Mouse (Mus musculus) frontal cortex, postnatal 36 days (tissue): ENCODE measurements around the gene Hcrtr1.

Experiments used
- DNase-seq, 2 experiments: peaks; one replicate each; pipeline ENCODE4 v3.0.0; 2022; ENCODE audit warnings: low spot score in 2 of 2

The Hcrtr1 gene

DNA sequence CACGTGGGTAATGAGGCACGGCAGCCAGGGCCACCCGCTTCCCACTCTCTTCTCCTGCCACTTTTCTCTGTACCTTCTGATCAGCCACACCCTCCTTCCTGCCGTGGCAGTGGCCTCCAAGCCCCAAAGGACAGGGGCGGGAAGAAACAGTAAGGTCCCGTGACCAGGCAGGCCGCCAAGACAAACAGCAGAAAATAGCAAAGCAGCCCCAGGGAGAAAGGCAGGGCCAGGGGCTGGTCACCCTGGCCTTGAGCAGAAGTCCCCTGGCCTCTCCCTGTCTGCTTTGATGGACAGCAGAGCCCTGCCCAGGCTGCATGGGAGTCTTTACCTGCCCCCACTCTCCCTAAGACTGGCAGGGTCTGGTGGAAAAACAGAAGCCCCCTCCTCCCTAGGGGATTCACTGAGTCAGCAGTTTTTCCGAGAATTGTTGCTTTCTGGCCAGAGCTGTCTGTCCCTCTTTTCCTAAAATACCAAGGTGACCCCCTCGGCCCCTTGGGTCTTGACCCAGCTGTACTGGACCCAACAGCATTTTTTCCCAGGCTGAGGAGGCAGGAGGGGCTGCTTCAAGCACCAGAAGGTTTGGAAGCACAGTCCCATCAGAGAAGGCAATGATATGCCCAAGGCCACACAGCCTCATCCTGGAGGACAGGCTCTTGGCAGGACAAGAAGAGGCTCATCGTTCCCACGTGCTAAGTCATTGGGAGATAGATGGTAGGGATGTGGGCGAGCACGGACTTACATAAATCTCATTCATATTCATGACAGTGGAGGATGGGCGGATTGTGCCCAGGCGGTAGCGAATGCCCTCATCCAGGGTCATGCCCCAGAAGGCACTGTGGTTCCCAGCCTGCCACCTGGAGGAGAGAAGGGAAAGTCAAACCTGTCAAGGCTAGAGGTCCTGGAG lies 29.4 kb upstream of the Hcrtr1 start:
- no peak for DNase-seq

DNA sequence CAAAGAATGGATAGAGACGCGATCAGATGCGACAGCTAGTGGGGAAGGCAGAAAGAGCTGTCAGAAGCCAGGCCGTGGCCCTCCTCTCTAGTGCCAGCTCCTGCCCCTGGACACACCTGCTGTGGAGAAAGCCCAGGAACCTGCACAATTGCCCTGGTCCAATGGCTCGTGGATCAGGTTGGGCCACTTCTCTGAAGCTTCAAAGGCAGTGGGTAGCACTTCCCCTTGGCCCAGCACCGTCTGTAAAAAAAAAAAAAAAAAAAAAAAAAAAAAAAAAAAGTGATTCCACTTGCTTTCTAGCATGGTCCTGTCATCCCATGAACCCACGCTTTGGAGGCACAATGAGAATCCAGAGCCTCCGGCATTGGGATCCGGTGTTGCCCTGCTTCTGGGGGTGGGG lies 28.7 kb upstream of the Hcrtr1 start:
- no peak for DNase-seq

DNA sequence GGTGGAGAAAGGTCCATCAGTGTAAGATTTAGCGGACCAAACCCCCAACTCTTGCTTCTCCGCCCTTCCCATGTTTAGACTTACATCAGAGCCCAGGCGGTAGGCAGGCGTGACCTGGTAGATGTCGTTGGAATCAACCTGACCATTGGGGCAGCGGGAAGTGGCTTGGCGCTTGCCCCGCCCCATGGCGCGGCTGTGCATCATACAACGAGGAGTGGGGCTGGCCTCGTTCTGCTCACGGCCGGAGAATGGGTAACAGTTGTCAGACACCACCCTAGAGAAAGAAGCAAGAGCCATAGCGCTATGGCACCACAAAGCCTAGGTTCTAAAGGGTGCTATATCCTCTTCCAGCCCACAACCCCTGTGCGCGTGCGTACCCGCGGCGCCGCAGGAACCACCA lies 28.2 kb upstream of the Hcrtr1 start:
- no peak for DNase-seq

DNA sequence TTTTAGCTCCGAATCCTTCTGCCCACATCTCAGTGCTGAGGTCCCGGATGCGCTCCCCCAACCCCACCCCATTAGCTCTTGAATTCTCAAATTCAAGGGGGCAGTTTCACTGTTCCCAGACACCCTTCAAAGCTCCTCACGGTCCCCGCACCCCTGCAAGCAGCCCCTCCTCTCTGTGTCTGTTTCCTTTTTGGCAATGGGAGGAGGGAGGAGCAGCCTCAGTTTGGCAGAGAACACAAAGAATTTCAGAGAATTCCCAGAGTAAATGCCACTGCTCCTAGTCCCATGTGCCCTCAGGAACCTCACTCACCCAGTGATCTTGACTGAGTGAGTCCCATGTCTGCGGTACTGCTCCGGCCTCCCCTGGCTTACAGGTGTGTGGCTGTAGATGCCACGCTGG lies 27.4 kb upstream of the Hcrtr1 start:
- no peak for DNase-seq

DNA sequence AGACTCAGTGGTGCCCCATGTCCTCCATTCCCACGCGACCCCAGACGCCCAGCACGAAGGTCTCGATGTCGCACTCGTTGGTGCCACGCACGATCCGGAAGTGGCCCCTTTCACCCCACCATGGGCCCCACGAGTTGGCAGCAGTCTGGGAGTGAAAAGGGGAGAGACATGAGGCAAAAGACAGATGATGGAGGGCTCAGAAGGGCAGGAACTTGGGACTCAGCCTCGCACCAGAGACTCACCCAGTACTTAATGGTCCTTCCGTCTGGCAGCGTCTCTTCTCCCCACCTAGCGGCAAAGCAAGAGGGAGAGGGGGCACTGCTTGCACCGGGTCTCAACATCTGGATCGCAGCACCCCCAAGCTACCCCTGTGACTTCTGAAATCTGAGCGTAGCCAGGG lies 26.9 kb upstream of the Hcrtr1 start:
- no peak for DNase-seq

DNA sequence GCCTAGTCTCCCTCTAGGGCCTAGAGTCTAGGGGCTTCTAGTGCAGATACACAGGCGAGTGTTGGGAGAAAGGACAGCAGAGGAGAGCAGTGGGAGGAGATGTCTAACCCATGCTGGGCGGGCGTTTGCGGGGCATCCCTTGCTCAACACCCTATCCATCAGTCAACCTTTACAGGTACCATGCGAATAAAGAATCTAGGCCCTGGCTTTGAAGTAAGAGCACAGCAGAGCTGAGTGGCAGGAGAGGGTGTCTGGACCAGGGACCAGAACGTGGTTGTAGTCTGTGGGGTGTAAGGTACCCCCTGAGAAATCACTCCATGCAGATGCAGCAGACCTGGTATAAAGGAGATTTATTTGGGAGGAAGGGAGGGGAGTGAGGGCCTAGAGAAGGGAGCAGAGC lies 25.0 kb upstream of the Hcrtr1 start:
- DNase-seq: no peak

DNA sequence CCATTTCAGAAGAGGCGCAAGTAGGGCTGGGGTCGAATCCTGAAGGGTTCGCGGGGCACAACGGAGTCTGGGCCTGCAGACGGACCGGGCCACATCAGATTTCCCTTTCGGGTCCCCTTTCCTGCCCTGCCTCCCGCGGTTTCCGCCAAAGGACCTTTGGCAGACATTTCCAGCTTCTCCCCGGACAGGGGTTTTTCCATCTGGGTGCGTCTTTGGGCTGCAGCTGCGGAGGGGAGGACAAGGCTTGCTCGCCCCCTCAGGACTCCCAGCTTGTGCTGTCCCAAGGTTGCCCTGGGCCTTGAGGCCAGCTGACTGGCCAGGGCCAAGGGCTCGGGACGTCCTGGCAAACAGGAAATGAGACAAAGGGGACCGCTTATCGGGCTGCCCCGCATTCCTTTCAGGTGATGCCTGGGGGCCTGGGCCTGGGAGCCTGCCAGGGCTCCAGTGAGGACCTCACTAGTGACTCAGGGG lies 24.3 kb upstream of the Hcrtr1 start:
- no peak for DNase-seq

DNA sequence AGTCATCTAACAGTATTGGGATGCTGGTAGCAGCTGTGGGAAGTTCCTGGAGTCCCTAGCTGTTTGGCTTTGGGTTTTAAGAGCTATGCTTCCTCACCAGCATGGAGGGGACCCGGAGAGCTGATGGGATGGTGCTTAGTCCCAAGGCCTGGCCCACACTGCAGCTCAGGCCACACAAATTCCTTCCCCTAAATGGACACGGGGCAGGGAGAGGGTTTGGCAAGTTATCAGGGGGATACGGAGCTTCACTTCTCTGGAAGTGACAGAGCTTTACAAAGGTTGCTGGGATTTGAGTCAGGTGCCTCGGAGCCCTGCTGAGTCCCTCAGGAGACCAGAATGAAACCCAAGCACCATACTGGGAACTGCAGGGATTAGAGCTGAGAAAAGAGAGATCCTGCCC lies 22.2 kb upstream of the Hcrtr1 start:
- no peak for DNase-seq

DNA sequence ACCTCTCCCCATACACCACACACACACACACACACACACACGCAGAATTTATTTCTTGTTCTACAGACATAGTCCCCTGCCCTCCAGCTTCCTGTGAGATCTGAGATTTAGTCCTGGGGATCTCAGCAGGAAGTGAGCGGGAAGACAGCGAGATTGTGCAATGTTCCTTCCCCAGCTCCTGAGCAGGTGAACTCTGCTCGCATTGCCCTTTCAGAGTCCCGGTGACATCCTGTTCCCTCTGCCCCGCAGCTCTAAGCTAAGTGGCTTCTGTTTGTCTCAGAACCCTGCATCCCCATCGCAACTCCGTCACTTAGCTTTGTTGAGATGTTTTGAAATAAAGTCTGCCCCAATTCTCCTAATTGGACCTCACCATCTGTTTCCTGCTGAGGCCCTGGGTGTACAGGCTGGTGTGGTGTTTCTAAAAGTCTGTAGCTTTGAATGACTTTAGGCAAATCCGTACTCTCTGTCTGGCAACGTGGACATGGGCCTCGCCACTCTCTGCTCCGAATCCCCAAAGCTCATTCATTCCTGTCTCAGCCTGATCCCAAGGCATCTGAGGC lies 17.7 kb upstream of the Hcrtr1 start:
- no peak for DNase-seq

DNA sequence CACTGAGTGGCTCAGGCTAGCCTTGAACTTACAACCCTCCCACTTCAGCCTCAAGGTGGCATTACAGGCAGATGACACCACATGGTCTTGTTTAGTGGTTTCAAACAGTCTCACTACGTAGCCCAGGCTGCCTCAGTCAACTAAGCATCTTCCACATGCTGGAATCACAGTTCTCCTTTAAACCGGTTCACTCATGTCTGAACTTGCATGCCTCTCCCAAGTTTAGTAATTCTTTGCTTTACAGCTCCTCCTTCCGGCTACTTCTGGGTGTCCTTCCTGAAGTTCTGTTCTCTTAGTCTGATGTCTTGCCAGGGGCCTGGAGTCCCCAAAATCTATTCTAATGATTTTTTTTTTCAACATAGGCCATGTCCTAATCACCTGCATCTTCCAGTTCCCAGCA lies 15.1 kb upstream of the Hcrtr1 start:
- DNase-seq: no peak

DNA sequence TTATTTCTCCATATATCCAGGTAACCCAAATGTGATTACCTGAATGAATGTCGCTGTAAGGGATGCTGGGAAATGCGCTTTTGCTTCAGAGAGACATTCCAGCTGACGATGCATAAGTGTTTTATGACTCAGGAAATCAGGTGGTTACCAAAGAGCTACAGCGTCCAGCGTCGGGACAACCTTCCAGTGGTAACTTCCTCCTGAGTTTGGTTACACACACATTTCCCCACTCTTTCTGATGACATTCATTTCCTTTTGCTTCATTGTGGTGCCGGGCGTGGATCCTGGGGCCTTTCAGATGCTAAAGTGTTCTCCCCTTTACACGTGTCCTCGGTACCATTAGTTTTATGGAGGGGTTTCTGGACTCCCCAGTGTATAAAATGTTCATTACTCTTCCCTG lies 9.2 kb upstream of the Hcrtr1 start:
- DNase-seq: no peak

DNA sequence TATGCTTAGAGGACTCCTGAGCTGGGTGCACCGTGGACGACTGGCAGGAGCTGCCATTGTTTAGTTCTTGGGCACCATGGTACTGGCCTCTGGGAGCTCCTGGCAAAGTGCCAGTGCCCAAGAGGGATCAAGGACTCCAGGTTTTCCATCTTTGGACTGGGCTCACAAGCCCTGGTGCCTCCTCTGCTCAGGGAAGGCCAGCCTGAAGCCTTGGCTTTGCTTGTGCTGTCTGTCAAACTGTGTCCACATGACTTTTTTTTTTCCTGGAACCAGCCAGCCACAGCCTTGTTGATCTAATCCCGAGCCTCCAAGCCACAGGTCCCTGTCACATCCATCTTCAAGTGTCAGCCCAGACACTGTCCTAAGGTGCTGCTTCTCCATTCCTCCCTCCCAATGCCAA lies 2.6 kb upstream of the Hcrtr1 start:
- DNase-seq: no peak

DNA sequence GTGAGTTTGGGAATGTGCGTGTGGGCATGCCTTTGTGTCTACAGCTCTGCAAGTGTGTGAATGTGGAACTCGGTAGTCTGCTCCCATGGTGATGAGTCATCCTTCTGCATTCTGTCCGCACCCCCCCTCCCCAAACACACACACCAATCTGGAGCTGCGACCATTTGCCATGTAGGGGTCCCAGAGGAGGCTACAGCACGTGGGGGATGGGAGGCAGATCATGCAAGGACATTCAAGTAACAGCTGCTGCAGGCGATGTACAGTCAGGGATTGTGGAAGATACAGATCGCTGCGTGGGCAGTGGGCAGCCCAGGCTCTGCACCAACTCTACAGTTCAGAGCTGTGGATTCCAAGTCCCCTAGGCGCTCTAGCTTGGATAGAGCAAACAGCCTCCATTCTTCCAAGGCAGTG lies 1.8 kb upstream of the Hcrtr1 start:
- DNase-seq: peak; percentile 62 to 72

DNA sequence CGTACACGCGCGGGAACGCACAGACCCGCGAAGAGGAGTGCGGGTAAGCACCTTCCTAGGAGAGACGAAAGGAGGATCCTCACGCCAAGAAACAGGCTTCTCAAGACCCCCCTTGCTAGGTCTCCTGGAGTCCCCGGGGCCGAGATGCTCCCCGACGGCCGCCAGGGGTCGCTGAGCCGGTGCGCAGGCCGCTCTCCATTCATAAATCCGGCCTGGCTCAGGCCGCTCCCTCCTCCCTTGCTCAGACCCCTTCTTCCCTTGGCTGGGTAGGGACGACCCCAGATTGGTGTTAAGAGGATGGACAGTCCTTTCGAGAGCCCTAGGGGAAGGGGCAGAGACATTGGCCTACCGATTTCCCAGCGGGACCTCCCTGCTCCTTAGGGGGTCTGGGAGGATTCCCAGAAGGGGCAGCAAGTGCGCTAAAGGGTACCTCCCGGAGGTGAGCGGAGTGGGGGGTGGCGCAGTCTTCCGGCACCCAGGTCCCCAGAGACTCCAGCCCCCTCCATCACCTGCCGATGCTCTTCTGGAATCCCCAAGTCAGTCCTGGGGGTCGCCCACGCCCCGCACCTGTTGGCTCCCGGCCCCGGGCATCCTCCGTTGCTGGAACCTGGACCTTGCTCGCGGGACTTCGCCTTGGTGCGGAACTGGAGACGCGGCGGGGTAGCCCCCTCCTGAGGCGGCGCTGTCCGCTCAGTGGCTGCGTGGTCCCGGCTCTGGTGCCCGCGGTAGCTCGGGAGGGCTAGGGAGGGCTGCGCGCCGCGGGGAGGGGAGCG lies 532 bp downstream of the Hcrtr1 start:
- peak; percentile 58 to 67 for DNase-seq

DNA sequence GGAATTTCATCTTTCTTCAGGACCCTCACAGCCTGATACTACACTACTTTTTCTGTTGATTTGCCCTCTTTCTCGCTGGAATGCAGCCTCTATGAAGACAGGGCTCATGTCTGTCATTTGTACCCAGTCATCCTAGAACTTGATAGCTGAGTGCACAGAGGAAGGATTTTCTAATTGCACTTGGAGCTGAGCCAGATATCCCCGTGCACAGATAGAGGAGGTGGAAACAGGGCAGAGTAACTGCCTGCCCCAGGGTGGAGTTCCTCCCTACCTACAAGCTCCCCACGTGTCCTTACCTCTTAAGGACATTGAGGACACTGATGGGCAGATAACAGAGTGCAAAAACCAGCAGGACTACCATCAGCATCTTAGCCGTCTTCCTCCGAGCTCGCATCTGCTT lies 5.8 kb downstream of the Hcrtr1 start:
- DNase-seq: no peak

DNA sequence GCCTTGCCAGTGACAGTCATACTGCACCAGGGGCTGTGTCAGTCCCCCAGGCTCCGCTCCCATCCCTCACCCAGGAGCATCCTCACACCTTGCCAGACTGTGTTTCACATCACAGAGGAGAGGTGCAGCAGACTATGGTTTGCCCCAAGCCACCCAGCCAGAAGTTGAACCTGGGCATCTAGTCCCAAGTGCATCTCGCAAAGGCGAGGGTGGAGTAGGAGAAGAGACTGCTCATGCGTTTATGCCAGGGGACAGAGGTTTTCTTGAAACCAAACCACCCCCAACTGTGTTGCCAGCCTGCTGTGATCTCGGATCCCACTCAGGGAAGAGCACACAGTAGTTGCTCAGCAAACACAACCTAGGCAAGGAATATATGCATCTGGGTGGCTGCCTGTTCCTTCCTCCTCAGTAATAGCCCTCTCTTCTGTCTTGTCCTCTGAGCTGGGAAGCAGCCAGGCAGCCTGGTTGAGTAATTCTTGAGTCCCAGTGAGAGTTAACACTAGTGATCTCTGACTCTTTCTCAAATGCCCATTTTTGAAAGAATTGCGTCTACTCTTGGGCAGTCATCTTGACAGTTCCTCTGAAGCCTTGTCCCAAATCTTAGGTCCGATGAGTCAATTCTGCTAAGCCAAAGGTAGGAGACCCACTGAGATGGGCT lies 7.6 kb downstream of the Hcrtr1 start:
- DNase-seq: no peak

DNA sequence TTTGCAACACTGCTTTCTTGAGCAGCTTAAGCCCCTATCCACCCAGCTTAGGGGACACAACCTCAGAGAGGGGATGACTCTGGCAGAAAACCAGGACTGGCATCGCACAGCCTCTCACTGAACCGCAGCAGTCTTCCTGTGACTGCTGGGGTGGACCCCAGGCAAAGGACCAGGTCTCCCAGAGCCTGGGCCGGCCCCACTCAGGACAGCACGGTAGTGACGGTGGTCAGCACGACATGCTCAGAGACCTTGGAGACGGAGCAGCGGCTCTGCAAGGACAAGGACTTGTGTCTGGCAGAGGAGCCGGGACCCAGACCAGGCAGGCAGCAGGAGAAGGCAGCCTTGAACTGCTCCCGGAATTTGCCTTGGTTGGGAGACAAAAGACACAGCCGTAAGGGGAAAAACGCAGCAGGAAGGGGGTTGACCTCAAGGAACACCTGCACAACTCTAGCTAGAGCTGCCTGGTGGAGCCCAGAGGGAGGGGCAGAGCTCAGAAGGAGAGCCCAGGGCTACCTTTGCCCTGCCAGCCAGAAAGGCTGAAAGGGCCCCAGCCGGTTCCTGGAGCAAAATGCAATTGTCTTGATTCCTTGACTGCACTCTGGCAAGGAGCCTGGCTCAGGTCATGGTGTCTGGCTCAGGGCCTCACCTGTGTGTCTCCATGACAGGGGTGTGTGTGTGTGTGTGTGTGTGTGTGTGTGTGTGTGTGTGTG lies 8.4 kb downstream of the Hcrtr1 start:
- no peak for DNase-seq

DNA sequence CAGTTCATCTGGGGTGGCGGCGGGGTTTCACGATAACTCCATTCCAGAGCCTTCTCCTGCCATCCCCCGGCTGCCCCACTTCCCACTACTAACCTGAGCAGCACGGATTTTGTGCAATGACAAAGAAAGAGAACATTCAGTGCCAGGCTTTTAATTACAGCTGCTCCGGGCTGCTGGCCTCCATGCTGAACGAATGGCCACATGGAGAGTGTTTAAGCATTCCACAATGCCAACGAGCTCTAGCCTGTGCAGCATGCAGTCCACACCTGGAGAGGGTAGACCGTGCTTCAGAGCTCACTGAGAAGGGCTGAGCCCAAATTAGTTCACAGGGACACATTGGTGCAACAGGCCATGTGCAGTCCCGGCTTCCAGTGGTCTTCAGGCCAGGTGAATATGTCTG lies 9.1 kb downstream of the Hcrtr1 start:
- no peak for DNase-seq

DNA sequence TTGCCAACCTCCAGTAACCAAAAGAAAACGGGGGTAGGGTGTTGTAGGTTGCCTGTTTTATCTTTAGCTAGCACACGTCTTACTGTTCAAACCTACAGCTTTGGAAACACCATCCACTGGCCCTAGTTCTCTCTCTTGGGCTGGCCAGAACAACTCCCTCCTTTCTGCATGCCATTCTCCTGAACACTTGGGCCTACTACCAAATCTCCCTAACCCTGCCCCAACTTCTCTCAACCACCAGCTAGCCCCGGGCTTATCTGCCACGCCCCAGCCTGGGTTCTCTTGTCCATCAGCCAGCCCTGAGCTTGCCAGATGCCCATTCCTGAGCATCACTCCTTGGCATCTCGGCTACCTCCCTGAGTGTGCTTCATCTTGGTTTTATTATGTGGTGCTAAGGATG lies 10.3 kb downstream of the Hcrtr1 start:
- no peak for DNase-seq

DNA sequence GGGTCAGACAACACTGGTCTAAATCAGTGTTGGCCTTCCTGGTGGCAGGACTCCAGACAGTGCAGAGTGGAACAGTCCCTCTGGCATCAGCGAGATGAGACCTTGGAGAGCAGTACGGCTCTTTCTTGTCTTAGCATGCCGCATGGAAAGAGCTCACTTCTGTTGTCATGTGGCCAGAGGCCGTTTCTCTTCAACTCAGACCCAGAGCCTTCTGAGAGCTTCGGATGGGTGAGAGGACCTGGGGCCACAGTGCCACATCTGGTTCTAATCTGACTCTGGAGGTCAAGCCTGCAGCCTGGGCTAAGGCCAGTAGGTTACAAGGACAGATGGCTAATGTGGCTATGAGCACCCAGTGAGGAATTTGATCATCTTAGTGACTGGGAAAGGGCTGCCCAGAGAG lies 13.2 kb downstream of the Hcrtr1 start:
- no peak for DNase-seq

DNA sequence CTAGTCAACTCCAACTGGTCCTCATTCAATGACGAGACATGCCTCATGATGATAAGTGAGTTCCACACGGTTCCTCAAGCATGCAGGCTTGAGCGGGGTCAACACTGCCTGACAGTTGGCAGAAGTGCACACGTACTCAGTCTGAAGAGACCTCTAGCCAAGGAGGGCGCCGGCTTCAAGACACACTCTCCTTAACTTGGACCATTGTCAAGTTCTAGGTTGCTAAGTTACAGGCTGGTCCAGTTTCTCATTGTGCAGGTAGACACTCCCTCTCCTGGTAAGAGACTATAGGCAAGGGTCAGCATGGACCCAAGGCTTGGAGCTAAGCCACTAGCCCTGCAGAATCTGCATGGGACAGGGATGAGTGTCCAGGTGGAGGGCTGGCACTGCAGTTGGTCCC lies 14.0 kb downstream of the Hcrtr1 start:
- no peak for DNase-seq

DNA sequence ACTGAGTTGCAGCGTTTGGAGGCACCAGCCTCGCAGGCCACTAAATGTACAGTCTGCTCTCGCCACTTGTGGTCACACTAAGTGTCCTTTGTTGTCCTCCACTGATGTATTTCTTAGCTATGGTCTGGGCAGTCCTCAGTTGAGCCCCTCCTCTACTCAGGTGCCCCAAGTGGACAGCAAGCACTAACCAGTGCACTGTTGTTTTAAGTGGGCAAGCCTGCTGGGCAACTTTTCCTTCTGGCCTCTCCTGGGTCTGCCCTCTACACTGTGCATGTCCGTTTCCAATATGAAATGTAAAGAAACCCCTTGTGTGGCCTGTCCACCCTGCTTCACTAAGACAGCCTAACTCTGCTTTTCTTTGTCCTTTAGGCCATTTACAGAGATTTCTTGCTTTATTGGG lies 15.0 kb downstream of the Hcrtr1 start:
- no peak for DNase-seq
